Mouse (Mus musculus): ENCODE measurements around the gene Tsr1.
A peak's percentile ranks its signal among the peaks of the same experiment; 100 is the strongest.

The Tsr1 gene

DNA sequence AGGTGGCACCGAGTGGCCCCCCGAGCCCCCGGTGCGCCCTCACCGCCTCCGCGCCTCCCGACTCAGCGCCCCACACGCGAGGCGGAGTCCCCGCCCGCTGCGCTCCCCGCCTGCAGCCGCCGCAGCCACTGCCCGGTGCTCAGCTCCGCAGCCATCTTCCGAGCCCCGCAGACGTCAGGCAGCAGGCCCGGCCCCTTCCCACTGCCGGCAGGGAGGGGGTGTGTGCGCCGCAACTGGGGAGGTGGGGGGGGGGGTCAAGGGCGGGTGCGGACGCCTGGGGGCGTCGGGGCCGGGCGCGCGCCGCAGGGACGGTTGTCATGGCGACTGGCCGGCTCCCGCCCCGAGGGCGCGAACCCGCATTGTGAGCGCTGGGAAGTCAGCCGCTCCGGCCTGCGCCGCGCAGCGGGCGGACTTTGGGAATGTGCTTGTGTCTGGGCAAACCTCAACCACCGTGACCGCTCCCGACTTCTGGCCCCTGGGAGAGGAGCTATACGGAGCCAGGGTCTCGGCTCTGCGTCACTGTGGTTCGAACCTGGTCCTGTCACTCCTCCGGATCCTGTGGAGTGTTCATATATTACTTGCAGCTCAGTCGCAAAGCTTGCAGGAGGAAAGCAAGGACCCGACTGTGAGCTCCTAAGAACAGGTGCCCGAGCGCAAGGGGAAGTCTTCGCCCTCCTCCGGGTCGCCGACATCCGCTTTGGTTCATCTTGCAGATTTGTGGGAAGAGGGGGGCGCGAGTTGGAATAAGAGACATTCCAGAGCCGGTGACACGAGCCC, 782 bp upstream of the Tsr1 start, which contains the start of gene Sgsm2:
Gene Sgsm2 (minus strand): TSS at position 160 of the 777 bp plus-strand sequence.
- peak; percentile 85 for DNase-seq (ENCODE audit: extremely low spot score)

DNA sequence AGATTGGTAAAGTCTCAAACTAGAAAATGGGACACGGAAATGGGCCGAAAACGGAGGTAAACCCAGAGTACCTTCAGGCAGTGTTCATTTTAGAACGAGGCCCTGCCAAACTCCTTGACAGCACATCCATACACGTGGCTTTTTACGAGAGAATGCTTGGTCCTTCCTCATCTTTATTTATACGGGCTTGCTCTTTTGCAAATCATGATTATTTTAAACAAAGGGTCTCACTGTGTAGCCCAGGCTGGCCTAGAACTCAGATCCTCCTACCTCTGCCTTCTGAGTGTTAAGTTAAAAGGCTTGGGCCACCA, 601 bp downstream of the Tsr1 start:
- no peak for DNase-seq (ENCODE audit: extremely low spot score)

DNA sequence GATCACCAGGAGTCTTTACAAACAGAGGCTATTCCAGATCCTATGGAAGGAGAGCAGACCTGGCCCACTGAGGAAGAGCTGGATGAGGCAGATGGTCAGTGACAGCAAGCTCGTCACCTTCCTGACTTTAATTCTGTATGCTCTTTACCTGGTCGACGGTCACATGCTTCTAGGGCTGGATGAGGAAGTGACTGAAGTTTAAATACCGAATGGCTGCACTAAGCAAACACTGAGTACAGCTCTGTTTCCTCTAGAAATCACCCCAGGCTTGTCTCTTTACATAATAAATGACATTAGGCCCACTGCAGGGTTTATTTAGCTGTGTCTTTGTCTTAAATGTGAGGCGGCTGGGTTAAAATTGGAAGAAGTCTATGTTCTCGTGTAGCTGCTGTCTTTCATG, 3.7 kb downstream of the Tsr1 start:
- no peak for DNase-seq (ENCODE audit: extremely low spot score)

DNA sequence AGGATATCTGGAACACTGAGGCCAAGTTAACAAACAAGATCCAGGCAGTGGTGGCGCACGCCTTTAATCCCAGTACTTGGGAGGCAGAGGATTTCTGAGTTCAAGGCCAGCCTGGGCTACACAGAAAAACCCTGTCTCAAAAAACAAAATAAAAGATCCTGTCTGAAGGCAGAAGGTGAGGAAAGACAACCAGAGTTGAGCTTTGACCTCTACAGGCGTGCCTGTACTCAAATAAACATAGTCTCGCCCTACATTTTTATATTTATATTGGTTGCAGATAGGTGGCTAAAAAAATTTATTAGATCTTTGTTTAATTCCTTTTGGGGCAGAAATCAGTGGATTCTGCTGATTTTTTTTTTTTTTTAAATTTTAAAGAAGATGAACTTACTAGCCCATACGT, 4.5 kb downstream of the Tsr1 start:
- DNase-seq (ENCODE audit: extremely low spot score): no peak

DNA sequence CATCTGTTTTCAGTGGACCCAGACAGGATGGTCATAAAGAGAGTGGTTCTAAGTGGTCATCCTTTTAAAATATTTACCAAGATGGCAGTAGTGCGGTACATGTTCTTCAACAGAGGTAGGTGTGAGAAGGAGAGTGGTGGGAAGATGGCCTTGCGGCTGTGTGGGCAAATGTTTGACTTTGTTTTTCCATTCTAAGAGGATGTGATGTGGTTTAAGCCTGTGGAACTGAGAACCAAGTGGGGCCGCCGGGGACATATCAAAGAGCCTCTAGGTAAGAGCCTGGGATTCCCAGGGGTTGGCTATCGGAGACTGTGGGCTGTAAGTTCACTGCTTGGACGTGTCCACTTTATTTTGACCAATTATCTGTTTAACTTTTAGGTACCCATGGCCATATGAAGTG, 10.0 kb downstream of the Tsr1 start:
- DNase-seq (ENCODE audit: extremely low spot score): no peak

DNA sequence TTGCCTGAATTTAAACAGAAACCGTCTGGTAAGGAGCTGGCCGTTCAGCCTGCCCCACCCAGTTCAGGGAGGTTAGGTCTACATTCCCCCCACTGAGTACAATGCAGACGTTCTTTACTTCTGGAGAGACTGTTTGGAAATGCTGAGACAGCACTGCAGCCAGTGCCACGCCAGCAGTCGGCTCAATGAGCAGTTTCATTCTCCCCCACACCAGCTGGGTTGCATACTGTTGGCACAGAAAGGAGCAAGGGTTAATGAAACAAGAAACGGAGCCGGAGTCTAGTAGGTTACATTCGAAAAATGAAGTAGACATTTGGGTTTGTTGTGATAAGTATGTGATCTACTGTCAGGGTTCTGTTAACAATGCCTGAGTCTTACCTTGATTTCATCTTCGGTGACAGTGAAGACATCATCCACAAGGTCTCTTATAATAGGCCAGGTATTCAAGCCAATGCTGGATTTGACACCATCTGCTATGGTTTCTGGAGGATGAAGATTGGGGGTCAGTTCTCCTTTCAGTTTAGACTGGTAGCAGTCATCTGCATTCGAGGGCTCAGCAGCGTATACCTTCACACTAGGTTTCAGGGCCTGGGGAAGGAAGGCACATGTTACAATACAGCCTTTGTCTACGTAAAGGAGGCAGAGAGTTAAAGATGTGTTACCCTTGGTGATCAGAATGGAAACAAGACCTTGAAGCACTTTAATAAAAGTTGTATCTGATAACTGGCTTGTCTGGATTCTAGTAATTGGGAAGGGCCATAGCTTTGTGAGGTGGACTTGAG, 10.9 kb downstream of the Tsr1 start:
- no peak for DNase-seq (ENCODE audit: extremely low spot score)

DNA sequence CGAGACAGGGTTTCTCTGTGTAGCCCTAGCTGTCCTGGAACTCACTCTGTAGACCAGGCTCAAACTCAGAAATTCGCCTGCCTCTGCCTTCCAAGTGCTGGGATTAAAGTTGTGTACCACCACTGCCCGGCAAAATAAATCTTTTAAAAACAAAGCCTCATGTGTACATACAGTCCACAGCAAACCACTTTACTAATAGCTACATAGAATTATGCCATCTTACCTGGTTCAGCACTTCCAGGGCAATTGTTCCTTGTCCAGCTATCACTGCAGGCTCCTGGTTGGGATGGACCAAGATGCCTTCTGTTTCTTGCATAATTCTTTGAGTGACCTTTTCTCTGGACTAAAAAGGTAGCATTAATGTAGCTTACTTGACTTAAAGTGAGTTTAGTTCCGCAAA, 12.1 kb downstream of the Tsr1 start:
- DNase-seq (ENCODE audit: extremely low spot score): no peak

DNA sequence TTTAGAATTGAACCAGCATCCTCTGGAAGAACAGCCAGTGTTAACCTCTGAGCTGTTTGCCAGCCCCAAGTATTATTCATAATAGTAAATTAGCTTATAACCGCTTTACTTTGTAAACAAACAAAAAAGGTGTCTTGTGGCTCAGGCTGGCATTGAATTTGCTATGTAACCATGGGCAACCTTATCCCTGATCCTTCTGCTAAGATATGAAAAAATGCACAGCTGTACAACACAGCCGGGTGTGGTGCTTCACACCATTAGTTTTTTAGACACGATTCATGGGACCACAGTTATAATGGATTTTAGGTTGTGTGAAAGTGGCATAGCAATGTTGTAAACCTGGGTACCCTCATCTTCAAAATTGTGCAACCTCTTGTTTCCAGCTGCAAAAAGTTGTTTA, 14.6 kb downstream of the Tsr1 start:
- DNase-seq (ENCODE audit: extremely low spot score): no peak

DNA sequence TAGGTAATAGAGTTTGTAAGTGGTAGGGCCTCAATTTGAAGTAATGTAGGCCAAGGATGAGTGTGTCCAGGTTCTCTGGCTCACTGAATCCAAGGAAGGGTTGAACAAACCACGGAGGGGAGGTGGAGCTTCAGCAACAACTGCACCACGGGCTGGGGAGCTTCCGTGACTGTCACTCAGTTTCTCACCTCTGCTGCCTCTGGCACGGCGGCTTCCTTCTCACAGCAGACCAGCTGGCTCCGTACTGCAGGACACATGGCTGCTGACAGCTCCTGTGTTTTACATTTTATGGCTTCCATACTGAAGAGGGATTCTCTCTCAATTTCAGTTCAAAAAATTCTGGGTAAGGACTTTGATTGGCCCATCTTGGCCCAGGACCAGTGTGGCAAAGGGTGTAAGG, 21.4 kb downstream of the Tsr1 start:
- no peak for DNase-seq (ENCODE audit: extremely low spot score)

DNA sequence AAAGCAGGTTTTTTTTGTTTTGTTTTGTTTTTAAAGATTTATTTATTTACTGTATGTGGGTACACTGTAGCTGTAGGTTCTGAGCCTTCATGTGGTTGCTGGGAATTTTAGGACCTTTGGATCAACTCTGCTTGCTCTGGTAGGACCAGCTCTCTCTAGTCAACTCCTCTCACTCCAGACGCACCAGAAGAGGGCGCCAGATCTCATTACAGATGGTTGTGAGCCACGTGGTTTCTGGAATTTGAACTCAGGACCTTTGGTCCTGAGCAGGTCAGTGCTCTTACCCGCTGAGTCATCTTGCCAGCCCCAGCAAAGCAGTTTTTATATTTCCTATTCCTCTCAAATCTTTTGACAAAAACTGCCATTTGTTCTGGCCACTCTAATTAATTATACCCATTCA, 26.3 kb downstream of the Tsr1 start:
- DNase-seq (ENCODE audit: extremely low spot score): no peak

DNA sequence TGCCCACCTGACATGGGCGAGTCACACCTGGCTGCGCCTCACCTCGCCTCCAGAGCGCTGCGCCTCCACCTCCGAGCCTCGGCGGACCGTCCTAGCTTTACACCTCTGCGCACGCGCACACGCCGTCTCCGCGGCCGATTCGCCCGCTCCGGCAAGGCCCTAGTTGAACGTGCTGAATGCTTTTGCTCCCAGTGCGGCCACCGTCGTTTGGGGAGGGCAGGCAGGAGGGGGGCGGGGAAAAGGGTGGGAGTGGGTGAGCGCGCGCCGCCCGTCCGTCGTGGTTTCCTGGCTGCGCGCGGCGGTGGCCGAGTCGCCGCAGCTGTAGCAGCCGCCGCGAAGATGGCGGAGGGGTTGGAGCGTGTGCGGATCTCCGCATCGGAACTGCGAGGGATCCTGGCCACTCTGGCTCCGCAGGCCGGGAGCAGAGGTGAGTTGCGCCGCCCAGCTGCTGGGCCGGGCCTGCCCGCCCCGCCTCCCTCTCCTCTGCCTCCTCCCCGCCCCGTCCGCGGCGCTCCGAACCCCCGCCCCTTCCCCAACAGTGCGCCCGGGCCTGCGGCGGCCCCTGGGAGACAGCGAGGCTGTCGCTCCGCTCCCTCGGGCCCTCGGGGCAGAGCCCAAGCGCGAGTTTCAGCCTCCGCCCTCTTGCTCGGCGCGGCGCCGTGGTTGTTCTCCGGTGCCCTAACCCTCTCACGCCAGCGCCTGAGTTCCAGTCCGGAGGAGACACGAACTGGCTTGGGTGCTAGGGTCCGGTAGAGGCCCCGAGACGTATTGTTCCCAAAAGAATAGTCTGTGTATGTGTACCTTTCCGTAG, 27.9 kb downstream of the Tsr1 start, which contains the start of the genes Smg6 and Srr:
Gene Smg6 (plus strand): TSS at position 247 of the 811 bp plus-strand sequence.
Gene Srr (minus strand): TSS at position 372 of the 811 bp plus-strand sequence.
- peak; percentile 99 for DNase-seq (ENCODE audit: extremely low spot score)

DNA sequence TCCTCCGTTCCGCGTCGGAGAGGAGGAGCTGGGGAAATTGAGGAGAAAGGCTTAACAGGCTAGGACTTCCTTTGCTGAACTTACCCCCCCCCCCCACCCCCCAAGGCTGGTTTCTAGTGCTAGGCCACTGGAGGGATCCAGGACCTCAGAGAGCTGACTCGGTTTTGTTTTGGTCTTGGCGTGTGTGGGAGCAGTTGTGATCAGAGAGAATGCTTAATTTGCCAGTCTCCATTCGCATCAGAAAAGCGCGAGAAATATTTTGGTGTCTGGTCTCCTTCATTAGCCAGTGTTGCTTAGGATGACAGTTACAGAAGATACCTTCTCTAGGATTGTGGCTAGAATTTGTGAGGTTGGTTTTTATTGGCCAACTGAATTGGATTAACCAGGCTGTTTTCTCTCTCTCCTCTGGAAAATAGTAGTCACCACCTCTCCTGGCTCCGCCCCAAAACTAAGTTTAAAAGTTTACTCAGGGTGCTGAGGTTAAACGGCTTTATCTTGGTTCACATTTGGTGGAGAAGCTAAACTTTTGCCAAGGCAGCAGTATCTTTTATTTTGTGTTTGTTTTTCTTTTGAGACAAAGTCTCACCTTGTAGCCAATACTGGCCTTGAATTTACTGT, 28.6 kb downstream of the Tsr1 start:
- no peak for DNase-seq (ENCODE audit: extremely low spot score)

DNA sequence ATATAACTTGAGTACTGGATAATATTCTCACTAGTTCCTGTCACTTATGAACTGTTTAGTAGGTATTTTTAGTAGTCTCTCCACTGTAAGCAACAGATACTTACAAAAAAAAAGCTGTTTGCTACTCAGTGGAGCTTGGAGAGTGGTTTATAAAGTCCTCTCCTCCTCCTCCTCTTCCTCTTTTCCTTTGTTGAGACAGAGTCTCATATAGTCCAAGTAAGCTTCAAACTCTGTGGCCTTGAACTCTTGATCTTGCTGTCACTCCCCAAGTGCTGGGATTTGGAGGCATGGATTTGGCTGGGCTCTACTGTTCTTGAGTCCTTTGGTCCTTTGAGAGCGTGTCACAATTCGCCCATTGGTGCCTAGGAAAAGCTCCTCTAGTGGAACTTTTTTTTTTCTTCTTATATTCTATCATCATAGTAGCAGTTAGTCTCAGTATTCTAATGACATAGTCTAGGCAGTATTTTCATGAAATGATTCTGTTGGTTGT, 29.4 kb downstream of the Tsr1 start:
- DNase-seq (ENCODE audit: extremely low spot score): no peak

DNA sequence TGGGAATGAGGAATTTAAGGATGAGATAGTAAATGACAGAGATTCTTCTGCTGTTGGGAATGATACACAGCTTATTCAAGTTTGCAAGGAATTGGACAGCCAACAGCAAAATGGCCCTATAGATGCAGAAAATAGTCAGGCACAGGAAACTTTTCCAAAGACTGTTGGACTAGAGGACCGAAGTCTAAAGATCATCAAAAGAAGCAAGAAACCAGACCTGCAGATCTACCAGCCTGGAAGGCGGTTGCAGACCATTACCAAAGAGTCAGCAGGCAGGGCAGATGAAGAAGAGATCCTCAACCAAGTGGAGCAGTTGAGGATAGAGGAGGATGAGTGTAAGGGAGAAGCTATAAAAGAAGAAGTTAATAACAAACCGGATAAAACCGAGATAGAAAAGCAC, 31.2 kb downstream of the Tsr1 start:
- DNase-seq (ENCODE audit: extremely low spot score): no peak

DNA sequence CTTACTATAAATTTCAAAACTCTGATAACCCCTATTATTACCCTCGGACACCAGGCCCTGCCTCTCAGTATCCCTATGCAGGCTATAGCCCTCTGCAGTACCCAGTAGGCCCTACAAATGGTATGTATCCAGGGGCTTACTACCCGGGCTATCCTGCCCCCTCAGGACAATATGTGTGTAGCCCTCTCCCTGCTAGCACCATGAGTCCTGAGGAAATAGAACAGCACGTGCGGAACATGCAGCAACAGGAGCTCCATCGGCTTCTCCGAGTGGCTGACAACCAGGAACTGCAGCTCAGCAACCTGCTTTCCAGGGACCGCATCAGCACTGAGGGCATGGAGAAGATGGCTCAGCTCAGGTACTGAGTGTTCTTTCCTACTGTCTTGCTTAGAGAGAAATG, 32.5 kb downstream of the Tsr1 start:
- no peak for DNase-seq (ENCODE audit: extremely low spot score)

DNA sequence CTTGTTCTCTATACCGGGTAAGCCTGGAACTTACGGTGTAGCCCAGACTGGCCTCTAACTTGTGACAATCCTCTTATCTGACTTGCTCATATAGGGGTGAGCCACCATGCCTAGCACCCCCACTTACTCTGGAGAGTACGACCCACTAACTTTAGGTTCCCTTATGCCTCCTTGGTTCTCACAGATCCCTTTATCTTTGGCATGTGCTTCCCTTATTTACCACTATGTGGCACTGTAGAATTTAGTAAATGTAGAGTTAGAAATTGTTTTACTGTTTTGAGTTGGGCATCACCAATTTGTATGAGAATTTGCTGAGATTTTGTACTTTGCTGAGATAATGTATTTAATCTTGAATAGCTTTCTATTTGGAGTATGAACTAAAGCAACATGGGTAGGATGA, 48.5 kb downstream of the Tsr1 start:
- DNase-seq (ENCODE audit: extremely low spot score): peak; percentile 14

DNA sequence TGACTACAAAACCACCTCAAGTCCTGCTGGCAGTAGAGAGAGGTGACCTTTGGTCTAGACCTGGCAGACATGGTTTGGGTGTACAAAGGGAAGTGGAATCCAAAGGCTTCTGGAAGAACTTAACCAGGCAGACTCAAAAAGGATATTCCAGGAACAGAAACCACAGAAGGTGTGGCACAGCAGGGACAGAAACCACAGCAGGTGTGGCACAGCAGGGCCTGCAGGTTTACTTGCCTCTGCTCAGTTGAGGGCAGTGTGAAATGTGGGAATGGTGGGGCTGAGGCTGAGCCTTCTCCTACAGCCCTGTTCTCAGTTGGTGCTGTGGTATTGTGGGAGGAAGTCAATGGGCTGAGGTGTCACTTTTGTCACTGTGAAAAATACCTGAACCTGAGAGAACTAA, 57.0 kb downstream of the Tsr1 start:
- no peak for DNase-seq (ENCODE audit: extremely low spot score)

DNA sequence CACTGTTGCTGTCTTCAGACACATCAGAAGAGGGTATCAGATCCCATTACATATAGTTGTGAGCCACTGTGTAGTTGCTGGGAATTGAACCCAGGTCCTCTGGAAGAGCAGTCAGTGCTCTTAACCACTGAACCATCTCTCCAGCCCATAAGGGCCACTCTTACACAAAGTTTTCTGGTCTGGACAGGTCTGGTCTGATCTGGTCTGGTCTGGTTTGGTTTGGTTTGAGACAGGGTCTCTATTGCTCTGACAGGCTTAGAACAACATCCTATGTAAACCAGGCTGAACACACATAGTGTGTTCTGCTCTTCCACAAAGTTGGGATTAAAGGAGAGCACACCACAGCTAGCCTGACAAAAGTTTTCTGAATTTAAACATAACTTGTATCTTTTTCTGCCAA, 58.1 kb downstream of the Tsr1 start:
- no peak for DNase-seq (ENCODE audit: extremely low spot score)

DNA sequence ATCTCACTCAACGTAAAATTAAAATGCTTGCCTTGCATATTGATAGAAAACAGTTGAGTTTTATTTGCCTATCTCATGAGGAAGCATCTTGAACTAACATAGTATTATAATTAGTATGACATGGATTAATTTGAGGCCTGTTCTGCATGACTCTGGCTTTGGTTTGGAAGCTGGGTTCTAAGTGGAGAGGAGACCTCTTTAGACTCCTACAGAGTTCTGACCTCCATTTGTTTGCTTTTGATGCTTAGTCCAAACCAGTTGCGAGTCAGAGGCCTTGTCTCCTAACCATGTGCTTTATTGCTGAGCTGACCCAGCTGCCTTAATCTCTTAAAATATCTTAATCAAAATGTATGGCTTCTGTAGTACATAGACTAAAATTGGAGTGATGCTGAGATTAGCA, 59.7 kb downstream of the Tsr1 start:
- no peak for DNase-seq (ENCODE audit: extremely low spot score)
